Mouse (Mus musculus) embryonic facial prominence, embryonic 10.5 days (tissue): ENCODE measurements at regions not wholly inside any gene's neighbourhood (a gene's known extent, or its start where the extent isn't known, plus 50 kb on each side); places are given as distances from the start of the nearest gene placed in this dataset.

ENCODE experiments used
- DNase-seq: peaks from one replicate; pipeline ENCODE4 v3.0.0-alpha.2; 2017; ENCODE audit warnings: low spot score
- H3K27ac ChIP-seq: fragments of 300-500 bp; sonication (generic); replicated peaks from 2 replicates; pipeline ENCODE4 v1.5.1; 2016; ENCODE audit warnings: mild to moderate bottlenecking
- H3K27me3 ChIP-seq: fragments of 300-500 bp; sonication (generic); replicated peaks from 2 replicates; pipeline ENCODE4 v1.6.1; 2016; ENCODE audit warnings: low read depth, mild to moderate bottlenecking; ENCODE audit not compliant: poor library complexity, severe bottlenecking
- H3K36me3 ChIP-seq: fragments of 300-500 bp; sonication (generic); replicated peaks from 2 replicates; pipeline ENCODE4 v1.6.1; 2016; ENCODE audit warnings: mild to moderate bottlenecking, moderate library complexity
- H3K4me1 ChIP-seq: fragments of 300-500 bp; sonication (generic); 2 replicates; pipeline ENCODE4 v1.6.1; 2016
- H3K4me3 ChIP-seq: fragments of 300-500 bp; sonication (generic); 2 replicates; pipeline ENCODE4 v1.5.1; 2016; ENCODE audit warnings: mild to moderate bottlenecking, moderate library complexity
- H3K9me3 ChIP-seq: fragments of 300-500 bp; sonication (generic); 2 replicates; pipeline ENCODE4 v1.6.1; 2016; ENCODE audit warnings: mild to moderate bottlenecking
- WGBS: fragments of 180-500 bp; shearing (Covaris S2); methylation state at CpG from one replicate; pipeline ENCODE4 v1.1.7; 2016; 5-methylcytosine and 5-hydroxymethylcytosine counted together

GRCm38 (mm10) chr6:6455566-6455965, 122.9 kb downstream of the Sem1 start:
- H3K4me3 ChIP-seq, result no peak overlapping the region
- H3K27ac ChIP-seq, result no peak overlapping the region
- no peaks in the 10 kb centered on the region for H3K36me3 ChIP-seq
- no peak for DNase-seq
- H3K4me1 ChIP-seq, result peaks cover 19% of the 10 kb centered on the region
- no peaks in the 10 kb centered on the region for H3K9me3 ChIP-seq
- 88% methylated on average over 5 of the region's 5 CpGs for WGBS
- H3K27me3 ChIP-seq, result 0 out of 2 replicates have a peak, but pooled peaks cover 10% of the 10 kb centered on the region

- H3K36me3 ChIP-seq, result no peaks in the 10 kb centered on the region
- H3K9me3 ChIP-seq, result no peaks in the 10 kb centered on the region
- DNase-seq, result no peak
- H3K27ac ChIP-seq, result no peak overlapping the region
- no peak overlapping the region for H3K4me3 ChIP-seq
- peaks cover 11% of the 10 kb centered on the region for H3K4me1 ChIP-seq
- H3K27me3 ChIP-seq, result 0 out of 2 replicates have a peak, but pooled peaks cover 10% of the 10 kb centered on the region
- WGBS, result 68% methylated on average over 2 of the region's 2 CpGs
Measured at GRCm38 (mm10) chr6:6454396-6454795, 124.1 kb downstream of the Sem1 start.

- no peak for DNase-seq
- 89% methylated on average over 3 of the region's 3 CpGs for WGBS
- no peaks in the 10 kb centered on the region for H3K36me3 ChIP-seq
- H3K27me3 ChIP-seq, result no peaks in the 10 kb centered on the region
- H3K4me3 ChIP-seq, result no peak overlapping the region
- H3K27ac ChIP-seq, result no peak overlapping the region
- H3K4me1 ChIP-seq, result peaks cover 9% of the 10 kb centered on the region; the same call in 1 of the 2 replicates
- H3K9me3 ChIP-seq, result peaks cover 6% of the 10 kb centered on the region; the same call in 1 of the 2 replicates
Measured at GRCm38 (mm10) chr6:6434855-6435254, 143.6 kb downstream of the Sem1 start.

- Histone ChIP-seq H3K4me1 (peaks cover 9% of the 10 kb centered on the region; the same call in 1 of the 2 replicates), H3K27me3 (no peaks in the 10 kb centered on the region), H3K4me3 (no peak overlapping the region), H3K36me3 (no peaks in the 10 kb centered on the region), H3K27ac (no peak overlapping the region), H3K9me3 (peaks cover 4% of the 10 kb centered on the region; the same call in 1 of the 2 replicates)
- DNase-seq, result no peak
- WGBS, result 82% methylated on average over 5 of the region's 5 CpGs
Measured at GRCm38 (mm10) chr6:6434261-6434802, 144.1 kb downstream of the Sem1 start.

GRCm38 (mm10) chr6:6433179-6433578, 145.3 kb downstream of the Sem1 start:
- Histone ChIP-seq H3K36me3 (no peaks in the 10 kb centered on the region), H3K27me3 (no peaks in the 10 kb centered on the region), H3K4me3 (no peak overlapping the region), H3K27ac (no peak overlapping the region), H3K4me1 (peaks cover 9% of the 10 kb centered on the region; the same call in 1 of the 2 replicates), H3K9me3 (no peaks in the 10 kb centered on the region)
- no peak for DNase-seq
- 89% methylated on average over 6 of the region's 6 CpGs for WGBS

GRCm38 (mm10) chr6:6414654-6415610, 163.5 kb downstream of the Sem1 start:
- no peaks in the 10 kb centered on the region for H3K27me3 ChIP-seq
- 76% methylated on average over 9 of the region's 9 CpGs for WGBS
- peaks cover 8% of the 10 kb centered on the region for H3K4me1 ChIP-seq
- H3K36me3 ChIP-seq, result no peaks in the 10 kb centered on the region
- H3K4me3 ChIP-seq, result no peak overlapping the region
- no peak for DNase-seq
- no peak overlapping the region for H3K27ac ChIP-seq
- no peaks in the 10 kb centered on the region for H3K9me3 ChIP-seq

- no peaks in the 10 kb centered on the region for H3K9me3 ChIP-seq
- 64% methylated on average over 3 of the region's 3 CpGs for WGBS
Measured at GRCm38 (mm10) chr6:6397997-6398396, 180.5 kb downstream of the Sem1 start.

GRCm38 (mm10) chr6:6389454-6390445, 172.8 kb upstream of the Slc25a13 start:
- 53% methylated on average over 16 of the region's 16 CpGs for WGBS
- Histone ChIP-seq H3K27ac (peak overlapping the region; percentile 58; the same call in 1 of the 2 replicates), H3K4me1 (peaks cover 25% of the 10 kb centered on the region), H3K27me3 (no peaks in the 10 kb centered on the region; the same call in 1 of the 2 replicates), H3K9me3 (no peaks in the 10 kb centered on the region), H3K36me3 (no peaks in the 10 kb centered on the region), H3K4me3 (no peak overlapping the region)
- peak; percentile 67 for DNase-seq

More at GRCm38 (mm10) chr6:6397997-6398396, 180.5 kb downstream of the Sem1 start:
- no peaks in the 10 kb centered on the region for H3K36me3 ChIP-seq
- no peaks in the 10 kb centered on the region for H3K27me3 ChIP-seq
- H3K4me1 ChIP-seq, result no peaks in the 10 kb centered on the region
- no peak for DNase-seq
- no peak overlapping the region for H3K4me3 ChIP-seq
- no peak overlapping the region for H3K27ac ChIP-seq

GRCm38 (mm10) chr6:6388835-6389440, 172.0 kb upstream of the Slc25a13 start:
- peak; percentile 28 for DNase-seq
- H3K27ac ChIP-seq, result peak overlapping the region; percentile 58

GRCm38 (mm10) chr6:6387571-6387970, 170.6 kb upstream of the Slc25a13 start:
- Histone ChIP-seq H3K36me3 (no peaks in the 10 kb centered on the region), H3K4me1 (peaks cover 25% of the 10 kb centered on the region), H3K9me3 (no peaks in the 10 kb centered on the region), H3K27me3 (no peaks in the 10 kb centered on the region; the same call in 1 of the 2 replicates), H3K27ac (no peak overlapping the region), H3K4me3 (no peak overlapping the region)
- 70% methylated on average over 5 of the region's 5 CpGs for WGBS
- DNase-seq, result no peak

More at GRCm38 (mm10) chr6:6388835-6389440, 172.0 kb upstream of the Slc25a13 start:
- WGBS, result 11% methylated on average over 5 of the region's 5 CpGs
- no peaks in the 10 kb centered on the region for H3K9me3 ChIP-seq
- no peak overlapping the region for H3K4me3 ChIP-seq
- no peaks in the 10 kb centered on the region for H3K36me3 ChIP-seq
- H3K27me3 ChIP-seq, result no peaks in the 10 kb centered on the region; the same call in 1 of the 2 replicates
- H3K4me1 ChIP-seq, result peaks cover 25% of the 10 kb centered on the region

GRCm38 (mm10) chr6:6384971-6385370, 168.0 kb upstream of the Slc25a13 start:
- Histone ChIP-seq H3K36me3 (no peaks in the 10 kb centered on the region), H3K27ac (no peak overlapping the region), H3K4me3 (no peak overlapping the region), H3K27me3 (no peaks in the 10 kb centered on the region), H3K4me1 (peaks cover 22% of the 10 kb centered on the region), H3K9me3 (no peaks in the 10 kb centered on the region)
- no peak for DNase-seq
- WGBS, result 46% methylated on average over 7 of the region's 7 CpGs
